Mouse (Mus musculus): Measurements from ENCODE around the gene Slc24a3. TPM values are rescaled to one million over a fixed set of nuclear protein-coding genes. Genes with fewer than 3 reads are reported as not detected.

Gene Slc24a3
- polyA plus RNA-seq, 1 experiment: 20.5 TPM

GRCm38 (mm10) chr2:145522017-145522416 is 354.5 kb downstream of the Slc24a3 start:
- TF ChIP-seq POLR2A (IDR thresholded peaks at IDR 0.05; ENCODE audit: borderline replicate concordance, extremely low read depth, insufficient read depth, insufficient read length, poor library complexity, severe bottlenecking) (no peak), CTCF (IDR thresholded peaks at IDR 0.05; ENCODE audit: borderline replicate concordance, extremely low read depth, insufficient read depth, insufficient read length) (no peak)
- DNase-seq (ENCODE audit: low read depth): peak; percentile 76

- DNase-seq (ENCODE audit: low read depth): no peak
- no peak for TF ChIP-seq POLR2A (IDR thresholded peaks at IDR 0.05; ENCODE audit: borderline replicate concordance, extremely low read depth, insufficient read depth, insufficient read length, poor library complexity, severe bottlenecking)
- TF ChIP-seq CTCF (IDR thresholded peaks at IDR 0.05; ENCODE audit: borderline replicate concordance, extremely low read depth, insufficient read depth, insufficient read length): no peak
These were observed 355.8 kb downstream of the Slc24a3 start for GRCm38 (mm10) chr2:145523381-145523780.

- DNase-seq (ENCODE audit: low read depth): no peak
- TF ChIP-seq POLR2A (IDR thresholded peaks at IDR 0.05; ENCODE audit: borderline replicate concordance, extremely low read depth, insufficient read depth, insufficient read length, poor library complexity, severe bottlenecking): no peak
- TF ChIP-seq CTCF (IDR thresholded peaks at IDR 0.05; ENCODE audit: borderline replicate concordance, extremely low read depth, insufficient read depth, insufficient read length): no peak
These were observed 359.6 kb downstream of the Slc24a3 start for GRCm38 (mm10) chr2:145527151-145527550.

GRCm38 (mm10) chr2:145530941-145531353 is 363.4 kb downstream of the Slc24a3 start:
- TF ChIP-seq CTCF (IDR thresholded peaks at IDR 0.05; ENCODE audit: borderline replicate concordance, extremely low read depth, insufficient read depth, insufficient read length) (no peak), POLR2A (IDR thresholded peaks at IDR 0.05; ENCODE audit: borderline replicate concordance, extremely low read depth, insufficient read depth, insufficient read length, poor library complexity, severe bottlenecking) (no peak)
- peak; percentile 58 for DNase-seq (ENCODE audit: low read depth)

GRCm38 (mm10) chr2:145533086-145533485 is 365.5 kb downstream of the Slc24a3 start:
- TF ChIP-seq CTCF (IDR thresholded peaks at IDR 0.05; ENCODE audit: borderline replicate concordance, extremely low read depth, insufficient read depth, insufficient read length): no peak
- TF ChIP-seq POLR2A (IDR thresholded peaks at IDR 0.05; ENCODE audit: borderline replicate concordance, extremely low read depth, insufficient read depth, insufficient read length, poor library complexity, severe bottlenecking): no peak
- DNase-seq (ENCODE audit: low read depth): no peak

GRCm38 (mm10) chr2:145535307-145535706 is 367.8 kb downstream of the Slc24a3 start:
- DNase-seq (ENCODE audit: low read depth): no peak
- TF ChIP-seq CTCF (IDR thresholded peaks at IDR 0.05; ENCODE audit: borderline replicate concordance, extremely low read depth, insufficient read depth, insufficient read length) (no peak), POLR2A (IDR thresholded peaks at IDR 0.05; ENCODE audit: borderline replicate concordance, extremely low read depth, insufficient read depth, insufficient read length, poor library complexity, severe bottlenecking) (no peak)

- TF ChIP-seq CTCF (IDR thresholded peaks at IDR 0.05; ENCODE audit: borderline replicate concordance, extremely low read depth, insufficient read depth, insufficient read length) (no peak), POLR2A (IDR thresholded peaks at IDR 0.05; ENCODE audit: borderline replicate concordance, extremely low read depth, insufficient read depth, insufficient read length, poor library complexity, severe bottlenecking) (no peak)
- DNase-seq (ENCODE audit: low read depth): no peak
These were observed 368.2 kb downstream of the Slc24a3 start for GRCm38 (mm10) chr2:145535774-145536173.

- no peak for TF ChIP-seq POLR2A (IDR thresholded peaks at IDR 0.05; ENCODE audit: borderline replicate concordance, extremely low read depth, insufficient read depth, insufficient read length, poor library complexity, severe bottlenecking)
- TF ChIP-seq CTCF (IDR thresholded peaks at IDR 0.05; ENCODE audit: borderline replicate concordance, extremely low read depth, insufficient read depth, insufficient read length): no peak
- DNase-seq (ENCODE audit: low read depth): peak; percentile 66
These were observed 369.4 kb downstream of the Slc24a3 start for GRCm38 (mm10) chr2:145536986-145537385.

GRCm38 (mm10) chr2:145541695-145542094 is 374.1 kb downstream of the Slc24a3 start:
- TF ChIP-seq POLR2A (IDR thresholded peaks at IDR 0.05; ENCODE audit: borderline replicate concordance, extremely low read depth, insufficient read depth, insufficient read length, poor library complexity, severe bottlenecking) (no peak), CTCF (IDR thresholded peaks at IDR 0.05; ENCODE audit: borderline replicate concordance, extremely low read depth, insufficient read depth, insufficient read length) (no peak)
- no peak for DNase-seq (ENCODE audit: low read depth)

- no peak for DNase-seq (ENCODE audit: low read depth)
- TF ChIP-seq CTCF (IDR thresholded peaks at IDR 0.05; ENCODE audit: borderline replicate concordance, extremely low read depth, insufficient read depth, insufficient read length) (no peak), POLR2A (IDR thresholded peaks at IDR 0.05; ENCODE audit: borderline replicate concordance, extremely low read depth, insufficient read depth, insufficient read length, poor library complexity, severe bottlenecking) (no peak)
These were observed 378.5 kb downstream of the Slc24a3 start for GRCm38 (mm10) chr2:145546071-145546470.

GRCm38 (mm10) chr2:145554722-145555252 is 387.2 kb downstream of the Slc24a3 start:
- DNase-seq (ENCODE audit: low read depth): no peak
- TF ChIP-seq CTCF (IDR thresholded peaks at IDR 0.05; ENCODE audit: borderline replicate concordance, extremely low read depth, insufficient read depth, insufficient read length) (no peak), POLR2A (IDR thresholded peaks at IDR 0.05; ENCODE audit: borderline replicate concordance, extremely low read depth, insufficient read depth, insufficient read length, poor library complexity, severe bottlenecking) (no peak)

- no peak for DNase-seq (ENCODE audit: low read depth)
- TF ChIP-seq POLR2A (IDR thresholded peaks at IDR 0.05; ENCODE audit: borderline replicate concordance, extremely low read depth, insufficient read depth, insufficient read length, poor library complexity, severe bottlenecking) (no peak), CTCF (IDR thresholded peaks at IDR 0.05; ENCODE audit: borderline replicate concordance, extremely low read depth, insufficient read depth, insufficient read length) (no peak)
These were observed 388.2 kb downstream of the Slc24a3 start for GRCm38 (mm10) chr2:145555713-145556112.

All from brain, embryonic 14.5 days (tissue).